Mouse (Mus musculus): ENCODE measurements around the gene BC004004. TPM values are rescaled to one million over a fixed set of nuclear protein-coding genes. Genes with fewer than 3 reads are reported as not detected.
"Not testable (repeated sequence)": the region's sequence is repeated elsewhere in the genome, so short reads cannot be mapped to it uniquely, and the experiment has no call there.

The BC004004 gene
- polyA plus RNA-seq, 1 experiment from 2014 or later = 105 TPM

DNA sequence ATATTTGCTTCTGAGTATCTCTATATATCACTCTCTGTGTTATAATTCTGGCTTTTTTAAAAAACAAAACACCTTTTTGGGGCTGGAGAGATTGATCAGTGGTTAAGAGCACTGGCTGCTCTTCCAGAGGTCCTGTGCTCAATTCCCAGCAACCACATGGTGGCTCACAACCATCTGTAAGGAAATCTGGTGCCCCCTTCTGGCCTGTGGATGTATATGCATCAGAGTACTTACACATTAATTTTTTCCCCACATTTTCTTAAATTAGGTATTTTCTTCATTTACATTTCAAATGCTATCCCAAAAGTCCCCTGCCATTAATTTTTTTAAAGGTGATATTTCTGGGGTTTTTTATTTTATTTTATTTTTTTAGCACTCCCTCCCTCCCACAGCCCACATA is 44.7 kb downstream of the BC004004 start:
- DNase-seq = no peak
- TF ChIP-seq CTCF (IDR thresholded peaks at IDR 0.05; ENCODE audit: low read depth) = peak; percentile 48
- TF ChIP-seq EP300 (IDR thresholded peaks at IDR 0.05; ENCODE audit: low read depth) = no peak
- no peaks in the 10 kb centered on the region for H3K4me1 ChIP-seq (ENCODE audit: insufficient read depth)
- no peak for ATAC-seq
- H3K36me3 ChIP-seq (replicated peaks; ENCODE audit: insufficient read depth, low read length) = no peaks in the 10 kb centered on the region
- H3K27me3 ChIP-seq (ENCODE audit: insufficient read depth, low read length) = no peaks in the 10 kb centered on the region
- H3K4me2 ChIP-seq (ENCODE audit: low read depth, low read length) = no peak overlapping the region
- H3K4me3 ChIP-seq (ENCODE audit: low read depth, low read length) = no peak overlapping the region
- H3K9me3 ChIP-seq (ENCODE audit: low read length) = peaks cover 3% of the 10 kb centered on the region; the same call in 1 of the 2 replicates
- no peak overlapping the region for H3K27ac ChIP-seq (ENCODE audit: low read depth)
- H3K9ac ChIP-seq (replicated peaks) = no peak overlapping the region

DNA sequence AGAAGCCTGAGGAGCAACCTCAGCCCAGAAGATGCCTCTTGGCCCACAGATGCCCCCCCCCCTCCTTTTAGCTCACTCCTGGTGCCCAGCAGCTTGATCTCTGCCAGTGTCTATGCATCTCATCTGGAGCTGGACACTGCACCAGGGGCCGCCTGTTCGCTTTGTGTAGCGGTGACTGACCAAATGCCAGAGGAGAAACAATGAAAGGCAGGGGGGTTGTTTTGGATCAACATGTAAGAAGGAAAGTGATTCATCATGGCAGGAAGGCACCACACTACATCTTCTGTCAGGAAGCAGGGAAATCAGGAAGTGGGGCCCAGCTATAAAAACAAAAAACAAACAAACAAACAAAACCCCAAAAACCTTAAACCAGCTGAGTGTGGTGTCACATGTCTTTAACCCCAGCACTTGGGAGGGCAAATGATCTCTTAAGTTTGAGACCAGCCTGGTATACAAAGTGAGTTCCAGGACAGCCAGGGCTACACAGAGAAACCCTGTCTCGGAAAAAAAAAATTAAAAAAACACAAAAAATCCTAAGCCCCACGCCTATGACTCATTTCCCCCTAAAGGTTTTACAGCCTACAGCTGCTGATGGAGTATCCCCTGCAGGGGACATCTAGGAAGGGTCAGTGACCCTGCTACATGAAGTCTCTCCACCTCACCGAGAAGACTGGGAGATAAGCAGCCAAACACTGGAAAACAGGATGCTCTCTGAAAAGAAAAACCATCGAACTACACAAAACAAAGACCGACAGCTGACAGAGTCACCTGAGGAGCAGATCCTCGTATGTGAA is 47.3 kb downstream of the BC004004 start:
- H3K27me3 ChIP-seq (ENCODE audit: insufficient read depth, low read length) = no peaks in the 10 kb centered on the region
- peak overlapping the region; percentile 70 for H3K27ac ChIP-seq (ENCODE audit: low read depth)
- TF ChIP-seq CTCF (IDR thresholded peaks at IDR 0.05; ENCODE audit: low read depth) (no peak), EP300 (IDR thresholded peaks at IDR 0.05; ENCODE audit: low read depth) (no peak)
- H3K4me2 ChIP-seq (ENCODE audit: low read depth, low read length) = no peak overlapping the region
- no peak overlapping the region for H3K4me3 ChIP-seq (ENCODE audit: low read depth, low read length)
- peak; percentile 36; the same call in 1 of the 2 replicates for ATAC-seq
- H3K9me3 ChIP-seq (ENCODE audit: low read length) = peaks cover 3% of the 10 kb centered on the region; the same call in 1 of the 2 replicates
- 59% methylated on average over 9 of the region's 9 CpGs for WGBS (ENCODE audit: insufficient replicate concordance)
- no peaks in the 10 kb centered on the region for H3K36me3 ChIP-seq (replicated peaks; ENCODE audit: insufficient read depth, low read length)
- no peak for DNase-seq
- H3K9ac ChIP-seq (replicated peaks) = no peak overlapping the region
- no peaks in the 10 kb centered on the region; the same call in 1 of the 2 replicates for H3K4me1 ChIP-seq (ENCODE audit: insufficient read depth)

DNA sequence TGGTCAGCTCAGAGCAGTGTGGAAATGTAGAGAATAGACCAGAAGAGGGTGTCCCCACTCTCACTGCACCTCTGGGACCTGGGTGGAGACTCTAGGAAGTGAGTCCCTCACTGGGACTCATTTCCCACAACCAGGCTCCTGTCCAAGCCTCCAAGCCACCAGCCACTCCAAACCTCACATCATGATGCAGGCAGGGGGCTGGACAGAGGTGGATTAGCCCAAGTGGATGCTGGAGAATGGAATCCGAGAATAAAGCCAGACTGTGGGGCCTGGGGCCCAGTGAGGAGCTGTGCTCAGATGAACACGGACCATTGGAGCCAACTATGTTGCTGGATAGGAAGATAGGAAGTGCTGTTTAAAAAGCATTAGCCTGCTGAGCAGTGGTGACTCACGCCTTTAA is 48.3 kb downstream of the BC004004 start:
- H3K4me2 ChIP-seq (ENCODE audit: low read depth, low read length) = no peak overlapping the region
- DNase-seq (no peak), ATAC-seq (no peak)
- TF ChIP-seq CTCF (IDR thresholded peaks at IDR 0.05; ENCODE audit: low read depth) (no peak), EP300 (IDR thresholded peaks at IDR 0.05; ENCODE audit: low read depth) (no peak)
- no peak overlapping the region for H3K9ac ChIP-seq (replicated peaks)
- no peaks in the 10 kb centered on the region for H3K36me3 ChIP-seq (replicated peaks; ENCODE audit: insufficient read depth, low read length)
- H3K9me3 ChIP-seq (ENCODE audit: low read length) = peaks cover 3% of the 10 kb centered on the region; the same call in 1 of the 2 replicates
- 0 out of 2 replicates have a peak, but pooled peaks cover 2% of the 10 kb centered on the region for H3K27me3 ChIP-seq (ENCODE audit: insufficient read depth, low read length)
- H3K27ac ChIP-seq (ENCODE audit: low read depth) = peak overlapping the region; percentile 70; the same call in 1 of the 2 replicates
- H3K4me1 ChIP-seq (ENCODE audit: insufficient read depth) = no peaks in the 10 kb centered on the region; the same call in 1 of the 2 replicates
- 57% methylated on average over 3 of the region's 3 CpGs for WGBS (ENCODE audit: insufficient replicate concordance)
- H3K4me3 ChIP-seq (ENCODE audit: low read depth, low read length) = no peak overlapping the region

DNA sequence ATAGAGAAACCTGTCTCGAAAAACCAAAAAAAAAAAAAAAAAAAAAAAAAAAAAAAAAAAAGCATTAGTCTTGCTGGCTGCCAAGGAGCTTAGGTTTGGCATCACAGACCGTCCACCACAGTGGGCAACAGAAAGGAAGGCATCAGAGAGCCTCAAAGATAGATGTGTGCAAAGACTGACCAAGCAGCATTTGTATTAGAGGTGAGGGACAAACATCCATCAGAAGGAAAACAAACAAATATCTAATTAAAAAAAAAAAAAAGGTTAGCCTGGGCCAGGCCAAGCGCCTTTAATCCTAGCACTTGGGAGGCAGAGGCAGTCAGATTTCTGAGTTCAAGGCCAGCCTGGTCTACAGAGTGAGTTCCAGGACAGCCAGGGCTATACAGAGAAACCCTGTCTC is 48.8 kb downstream of the BC004004 start, which contains the start of gene Pi16:
Gene Pi16, plus strand, starts transcription at position 301 of the 400 bp plus-strand sequence.
- not testable (repeated sequence) for H3K4me1 ChIP-seq (ENCODE audit: insufficient read depth); H3K4me3 ChIP-seq (ENCODE audit: low read depth, low read length); H3K9ac ChIP-seq (replicated peaks); H3K36me3 ChIP-seq (replicated peaks; ENCODE audit: insufficient read depth, low read length); H3K9me3 ChIP-seq (ENCODE audit: low read length); H3K27me3 ChIP-seq (ENCODE audit: insufficient read depth, low read length); H3K4me2 ChIP-seq (ENCODE audit: low read depth, low read length); DNase-seq; ATAC-seq
- WGBS (ENCODE audit: insufficient replicate concordance) = 78% methylated on average over 3 of the region's 3 CpGs
- H3K27ac ChIP-seq (ENCODE audit: low read depth) = peak within 1 kb of the TSS; percentile 70; the same call in 1 of the 2 replicates

DNA sequence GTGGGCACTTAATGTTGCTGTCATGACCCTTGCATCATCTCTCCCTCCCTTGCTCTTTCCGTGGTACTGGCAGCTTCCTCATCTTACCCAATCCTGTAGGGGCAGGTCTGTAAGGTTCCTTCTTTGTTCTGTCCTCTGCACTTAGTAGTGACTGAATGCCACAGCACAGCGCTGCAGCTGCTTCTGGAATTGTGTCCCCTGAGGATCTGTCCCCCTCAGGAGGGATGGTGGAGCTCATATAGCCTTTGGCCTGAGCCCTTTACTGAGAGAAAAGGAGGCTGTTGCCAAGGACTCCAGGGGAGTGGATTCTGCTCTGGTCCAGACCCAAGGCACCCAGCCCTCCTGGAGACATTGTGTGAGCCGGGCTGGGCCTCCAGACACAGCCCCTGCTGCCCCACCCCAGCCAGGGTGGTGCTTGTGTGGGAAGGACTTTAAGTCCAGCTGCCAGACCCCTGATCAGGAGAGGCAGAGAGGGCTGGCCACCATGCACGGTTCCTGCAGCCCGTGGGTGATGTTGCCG is 50.2 kb downstream of the BC004004 start:
- peak; percentile 17; the same call in 1 of the 2 replicates for ATAC-seq
- 40% methylated on average over 6 of the region's 6 CpGs for WGBS (ENCODE audit: insufficient replicate concordance)
- no peaks in the 10 kb centered on the region for H3K36me3 ChIP-seq (replicated peaks; ENCODE audit: insufficient read depth, low read length)
- DNase-seq = no peak
- no peaks in the 10 kb centered on the region for H3K9me3 ChIP-seq (ENCODE audit: low read length)
- H3K4me2 ChIP-seq (ENCODE audit: low read depth, low read length) = peak overlapping the region; percentile 45
- H3K27me3 ChIP-seq (ENCODE audit: insufficient read depth, low read length) = 0 out of 2 replicates have a peak, but pooled peaks cover 3% of the 10 kb centered on the region
- no peak for TF ChIP-seq CTCF (IDR thresholded peaks at IDR 0.05; ENCODE audit: low read depth)
- TF ChIP-seq EP300 (IDR thresholded peaks at IDR 0.05; ENCODE audit: low read depth) = no peak
- peak overlapping the region; percentile 34 for H3K4me3 ChIP-seq (ENCODE audit: low read depth, low read length)
- 0 out of 2 replicates have a peak overlapping the region, but pooled peaks have one; percentile 26 for H3K9ac ChIP-seq (replicated peaks)
- H3K4me1 ChIP-seq (ENCODE audit: insufficient read depth) = no peaks in the 10 kb centered on the region; the same call in 1 of the 2 replicates
- H3K27ac ChIP-seq (ENCODE audit: low read depth) = peak overlapping the region; percentile 70

DNA sequence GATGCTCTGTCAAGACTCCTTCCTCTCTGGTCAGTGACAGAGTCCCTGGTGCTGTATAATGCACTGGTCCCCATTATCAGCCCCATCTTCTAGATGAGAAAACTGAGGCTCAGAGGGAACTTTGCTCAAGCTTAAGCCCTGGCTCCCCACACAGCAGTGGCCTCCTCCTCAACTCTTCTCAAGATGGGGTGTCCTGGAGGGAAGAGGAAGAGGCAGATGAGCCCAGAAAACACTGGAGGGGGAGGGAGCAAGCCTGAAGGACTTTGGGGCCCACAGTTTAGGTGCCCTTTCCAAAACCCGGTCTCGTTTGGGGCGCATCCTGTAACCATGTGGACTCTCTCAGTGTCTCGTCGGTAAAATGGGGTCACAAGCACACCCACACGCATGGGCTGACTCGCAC is 50.9 kb downstream of the BC004004 start:
- DNase-seq (no peak), ATAC-seq (no peak)
- H3K9me3 ChIP-seq (ENCODE audit: low read length) = no peaks in the 10 kb centered on the region
- peak overlapping the region; percentile 45 for H3K4me2 ChIP-seq (ENCODE audit: low read depth, low read length)
- H3K4me3 ChIP-seq (ENCODE audit: low read depth, low read length) = peak overlapping the region; percentile 34
- WGBS (ENCODE audit: insufficient replicate concordance) = 62% methylated on average over 7 of the region's 7 CpGs
- H3K27ac ChIP-seq (ENCODE audit: low read depth) = peak overlapping the region; percentile 70
- TF ChIP-seq CTCF (IDR thresholded peaks at IDR 0.05; ENCODE audit: low read depth) (no peak), EP300 (IDR thresholded peaks at IDR 0.05; ENCODE audit: low read depth) (no peak)
- 0 out of 2 replicates have a peak overlapping the region, but pooled peaks have one; percentile 5 for H3K9ac ChIP-seq (replicated peaks)
- no peaks in the 10 kb centered on the region for H3K36me3 ChIP-seq (replicated peaks; ENCODE audit: insufficient read depth, low read length)
- H3K4me1 ChIP-seq (ENCODE audit: insufficient read depth) = no peaks in the 10 kb centered on the region; the same call in 1 of the 2 replicates
- 0 out of 2 replicates have a peak, but pooled peaks cover 3% of the 10 kb centered on the region for H3K27me3 ChIP-seq (ENCODE audit: insufficient read depth, low read length)

Measured in liver, postnatal 0 days (tissue).